Mouse (Mus musculus) lung, adult 2 months (tissue): Measurements from ENCODE around the gene Ssr2. TPM values are rescaled to one million over a fixed set of nuclear protein-coding genes. Genes with fewer than 3 reads are reported as not detected.
"Not testable (repeated sequence)": the region's sequence is repeated elsewhere in the genome, so short reads cannot be mapped to it uniquely, and the experiment has no call there.

ENCODE experiments used
- DNase-seq: peaks from one replicate; pipeline ENCODE4 v3.0.0; 2022
- H3K4me1 ChIP-seq: fragments of 200-500 bp; 2 replicates; pipeline ENCODE4 v1.6.1; 2011; ENCODE audit warnings: low read length; ENCODE audit not compliant: control insufficient read depth, insufficient read depth
- H3K4me3 ChIP-seq: fragments of 200-500 bp; replicated peaks from 2 replicates; pipeline ENCODE3; 2011; ENCODE audit warnings: low read depth, mild to moderate bottlenecking, control low read depth, low read length; ENCODE audit errors: extremely low read depth
- CTCF ChIP-seq: fragments of 200-500 bp; IDR thresholded peaks from 2 replicates; pipeline ENCODE4 v1.5.1; 2011; ENCODE audit warnings: mild to moderate bottlenecking, low read length, control low read depth; ENCODE audit not compliant: insufficient read depth
- POLR2A ChIP-seq: fragments of 200-500 bp; IDR thresholded peaks from 2 replicates; pipeline ENCODE4 v1.6.1; 2011; ENCODE audit warnings: low read depth, mild to moderate bottlenecking, control low read depth, low read length, borderline replicate concordance; ENCODE audit errors: extremely low read depth
- WGBS: fragments of 180-500 bp; shearing (Covaris S2); methylation state at CpG from one replicate; pipeline ENCODE4 v1.1.7; 2018; 5-methylcytosine and 5-hydroxymethylcytosine counted together
- polyA plus RNA-seq: library from polyadenylated mRNA; depleted of rRNA; stranded (reverse); fragments of >200 nt; gene quantifications from 2 replicates; pipeline ENCODE4 v1.2.3, GENCODE M21; 2012

Ssr2 gene
- polyA plus RNA-seq, 1 experiment = 188 TPM

DNA sequence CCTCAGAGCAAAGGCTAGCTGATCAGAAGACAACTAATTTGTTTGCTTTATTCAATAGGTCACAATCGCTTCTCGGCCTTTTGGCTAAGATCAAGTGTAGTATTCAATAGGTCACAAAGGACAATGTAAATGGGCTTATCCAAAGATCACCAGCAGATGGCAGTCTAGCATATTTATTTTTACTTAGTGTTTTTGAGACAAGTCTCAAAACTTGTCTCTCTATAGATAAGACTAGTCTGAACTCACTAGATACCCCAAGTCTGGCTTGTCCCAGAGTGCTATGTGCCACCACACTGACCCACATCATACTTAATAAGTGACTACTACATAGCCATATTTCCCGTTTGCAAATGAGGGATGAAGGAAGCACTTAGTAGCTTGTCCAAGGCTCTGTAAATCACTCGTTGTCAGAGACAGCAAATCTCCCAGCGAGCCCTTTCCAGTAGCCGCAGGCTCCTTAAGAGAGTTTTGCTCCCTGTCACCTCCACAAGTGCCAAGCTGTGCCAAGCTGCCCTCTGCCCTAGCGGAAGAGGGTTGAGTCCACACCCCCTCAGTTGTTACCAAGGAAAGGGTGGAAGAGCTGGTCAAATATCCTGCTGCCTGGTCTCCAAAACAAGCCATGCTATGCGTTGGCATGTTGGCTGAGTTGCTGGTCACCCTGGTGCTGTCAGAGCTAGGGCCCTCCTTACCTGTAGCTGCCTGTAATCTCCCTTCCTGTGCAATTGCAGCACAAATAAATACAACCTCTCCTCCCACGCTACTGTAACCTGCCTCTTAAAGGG is 16.5 kb downstream of the Ssr2 start:
- DNase-seq = peak; percentile 77
- peak overlapping the region; percentile 59 for H3K4me3 ChIP-seq
- TF ChIP-seq CTCF = peak; percentile 36; the same call in 1 of the 2 replicates
- TF ChIP-seq POLR2A = no peak; the same call in 1 of the 2 replicates
- H3K4me1 ChIP-seq = peaks cover 12% of the 10 kb centered on the region
- 3% methylated on average over 9 of the region's 9 CpGs for WGBS

DNA sequence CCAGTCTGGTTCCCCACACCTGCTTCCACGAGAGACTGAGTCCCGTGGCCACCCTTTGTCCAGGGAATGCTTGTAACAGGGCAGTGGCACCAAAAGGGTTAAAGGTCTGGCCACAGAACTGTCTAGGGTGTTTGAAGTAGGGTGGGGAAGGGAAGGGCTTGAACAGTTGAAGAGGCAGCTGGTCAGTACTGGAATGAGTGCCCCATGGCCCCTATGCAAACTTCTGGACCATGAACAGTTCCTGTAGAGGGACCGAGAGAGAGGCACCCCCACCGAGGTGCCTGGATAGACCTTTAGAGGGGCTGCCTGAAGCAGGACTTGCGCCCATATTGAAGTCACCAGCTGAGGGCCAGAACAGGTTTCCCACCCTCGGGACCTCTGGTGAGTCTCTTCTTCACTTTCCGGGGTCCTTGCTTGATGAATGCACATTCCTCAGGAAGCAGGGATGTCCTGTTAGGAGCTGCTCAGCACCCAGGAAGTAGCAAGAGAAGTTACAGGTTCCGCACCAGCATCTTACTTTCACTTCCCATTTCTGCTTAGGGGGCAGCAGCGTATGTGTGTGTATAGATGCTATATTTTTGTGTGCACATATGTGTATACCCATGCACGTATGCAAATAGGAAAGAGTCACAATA is 17.4 kb downstream of the Ssr2 start:
- peaks cover 12% of the 10 kb centered on the region for H3K4me1 ChIP-seq
- peak overlapping the region; percentile 51 for H3K4me3 ChIP-seq
- 34% methylated on average over 10 of the region's 10 CpGs for WGBS
- peak; percentile 64 for DNase-seq
- TF ChIP-seq CTCF (no peak), POLR2A (0 out of 2 replicates have a peak, but pooled peaks have one; percentile 1)

DNA sequence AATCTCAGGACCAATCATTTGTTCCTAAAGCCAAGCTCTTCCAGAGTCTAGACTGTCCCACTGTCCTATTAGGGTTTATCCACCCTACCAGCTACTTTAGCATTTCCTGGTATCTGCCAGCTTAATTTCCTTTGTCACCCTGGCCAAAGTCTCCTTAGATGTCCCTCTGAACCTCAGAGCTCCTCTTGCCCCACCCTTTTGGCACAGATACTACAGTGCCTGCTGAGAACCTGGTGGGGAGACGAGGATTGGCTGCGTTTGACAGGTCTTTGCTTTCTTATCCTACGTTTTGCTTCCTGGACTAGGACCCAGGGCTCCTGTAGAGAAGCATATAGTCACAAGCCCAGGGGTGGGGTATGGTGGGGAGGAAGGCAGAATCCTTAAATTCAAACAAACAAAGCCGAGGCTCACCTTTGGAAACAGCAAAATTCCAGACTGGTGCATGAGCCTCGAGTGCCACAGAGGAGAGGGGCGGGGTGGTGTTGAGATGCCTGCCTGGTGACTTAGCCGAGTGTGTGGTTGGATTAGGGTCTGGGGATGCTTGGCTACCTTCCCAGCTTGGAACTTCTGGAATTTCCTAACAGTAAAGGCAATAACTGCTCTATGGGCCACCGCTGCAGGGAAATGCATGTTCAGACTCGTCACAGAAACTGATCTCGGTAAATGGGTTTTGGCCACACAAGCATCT is 18.4 kb downstream of the Ssr2 start:
- 34% methylated on average over 10 of the region's 10 CpGs for WGBS

DNA sequence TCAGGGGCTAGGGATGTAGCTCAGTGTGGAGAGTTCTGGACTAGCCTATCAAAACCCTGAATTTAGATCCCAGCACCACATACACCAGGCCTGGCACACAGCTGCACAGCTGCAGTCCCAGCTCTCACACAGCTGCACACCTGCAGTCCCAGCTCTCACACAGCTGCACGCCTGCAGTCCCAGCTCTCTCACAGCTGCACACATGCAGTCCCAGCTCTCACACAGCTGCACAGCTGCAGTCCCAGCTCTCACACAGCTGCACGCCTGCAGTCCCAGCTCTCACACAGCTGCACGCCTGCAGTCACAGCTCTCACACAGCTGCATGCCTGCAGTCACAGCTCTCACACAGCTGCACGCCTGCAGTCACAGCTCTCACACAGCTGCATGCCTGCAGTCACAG is 20.9 kb downstream of the Ssr2 start:
- DNase-seq, H3K4me3 ChIP-seq, H3K4me1 ChIP-seq: not testable (repeated sequence)
- WGBS = 87% methylated on average over 4 of the region's 4 CpGs

More for the DNA sequence above, 18.4 kb downstream of the Ssr2 start:
- TF ChIP-seq POLR2A (no peak), CTCF (no peak)
- peaks cover 12% of the 10 kb centered on the region for H3K4me1 ChIP-seq
- peak overlapping the region; percentile 46 for H3K4me3 ChIP-seq
- DNase-seq = peak; percentile 71

DNA sequence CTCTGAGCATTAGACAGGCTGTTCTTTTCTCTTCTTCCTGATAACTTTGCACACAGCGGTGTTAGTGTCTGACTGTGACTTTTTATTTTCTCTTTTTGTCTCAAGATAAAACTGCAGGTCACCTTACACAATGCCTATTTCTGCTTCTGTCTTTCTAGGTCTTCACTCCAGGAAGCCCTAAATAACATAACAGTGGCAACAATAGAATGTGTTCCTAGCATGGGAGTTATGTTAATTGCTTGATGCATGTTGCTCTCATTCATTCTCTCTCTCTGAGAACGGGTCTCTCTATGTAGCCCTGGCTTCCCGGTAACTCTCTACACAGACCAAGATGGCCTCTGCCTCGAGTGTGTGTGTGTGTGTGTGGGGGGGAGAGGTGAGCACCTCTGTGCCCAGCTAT is 26.8 kb downstream of the Ssr2 start:
- 61% methylated on average over 4 of the region's 4 CpGs for WGBS
- Histone ChIP-seq H3K4me3 (no peak overlapping the region), H3K4me1 (peaks cover 3% of the 10 kb centered on the region; the same call in 1 of the 2 replicates)
- TF ChIP-seq CTCF (no peak), POLR2A (no peak)
- DNase-seq = no peak

DNA sequence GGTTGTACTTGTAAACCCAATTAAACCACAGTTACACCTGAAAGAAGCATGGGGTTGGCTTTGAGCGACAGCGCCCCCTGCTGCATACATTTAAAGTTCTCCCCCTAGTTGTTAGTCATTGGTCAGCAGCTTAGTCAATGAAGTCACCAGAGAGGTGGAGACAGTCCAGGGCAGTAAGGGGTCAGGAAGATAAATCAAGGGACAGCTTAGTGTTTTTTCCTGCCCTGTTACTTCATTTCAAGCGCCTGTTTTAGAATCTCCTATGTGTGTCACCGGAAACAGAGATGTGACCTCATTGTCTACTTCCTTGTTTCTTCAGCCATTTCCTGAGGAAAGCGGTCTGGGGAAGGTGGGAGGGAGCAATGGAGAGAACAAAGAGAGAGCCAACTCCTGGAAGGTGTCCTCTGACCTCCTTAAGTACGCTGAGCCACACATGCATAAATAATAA is 28.1 kb downstream of the Ssr2 start:
- WGBS = 8% methylated on average over 6 of the region's 6 CpGs
- peak; percentile 80 for DNase-seq
- H3K4me1 ChIP-seq = peaks cover 3% of the 10 kb centered on the region; the same call in 1 of the 2 replicates
- TF ChIP-seq POLR2A (no peak), CTCF (peak; percentile 81)
- H3K4me3 ChIP-seq = no peak overlapping the region

DNA sequence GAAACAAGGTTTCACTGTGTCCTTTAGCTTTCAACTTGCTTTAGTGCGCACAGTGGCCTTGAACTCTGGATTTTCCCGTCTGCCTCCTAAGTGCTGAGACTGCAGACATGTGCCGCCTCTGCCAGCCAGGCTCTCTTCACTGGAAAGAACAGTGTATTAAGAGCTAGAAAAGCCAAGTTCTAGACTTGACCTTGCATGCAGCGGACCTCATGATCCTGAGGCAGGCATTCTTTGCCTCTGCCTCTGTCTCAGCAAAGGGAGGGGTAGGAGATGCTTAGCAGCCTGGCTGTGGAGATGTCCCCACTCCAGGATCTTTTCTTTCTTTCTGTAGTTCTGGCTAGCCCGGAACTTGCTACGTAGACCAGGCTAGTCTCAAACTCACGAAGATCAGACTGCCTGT is 29.2 kb downstream of the Ssr2 start:
- TF ChIP-seq POLR2A = no peak
- TF ChIP-seq CTCF = no peak
- no peak for DNase-seq
- H3K4me1 ChIP-seq = peaks cover 3% of the 10 kb centered on the region; the same call in 1 of the 2 replicates
- WGBS = 91% methylated on average over 7 of the region's 7 CpGs
- H3K4me3 ChIP-seq = no peak overlapping the region

DNA sequence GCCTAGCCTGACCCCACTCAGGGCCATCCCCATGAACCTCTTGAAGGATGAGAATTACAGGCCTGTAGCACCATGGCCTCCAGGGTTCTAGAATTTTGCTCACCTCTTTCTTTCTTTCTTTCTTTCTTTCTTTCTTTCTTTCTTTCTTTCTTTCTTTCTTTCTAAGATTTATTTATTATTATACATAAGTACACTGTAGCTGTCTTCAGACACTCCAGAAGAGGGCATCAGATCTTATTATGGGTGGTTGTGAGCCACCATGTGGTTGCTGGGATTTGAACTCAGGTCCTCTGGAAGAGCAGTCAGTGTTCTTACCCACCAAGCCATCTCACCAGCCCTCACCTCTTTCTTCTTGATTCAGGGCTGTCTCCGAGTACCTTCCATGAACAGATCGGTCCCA is 30.0 kb downstream of the Ssr2 start, which contains the start of gene Arhgef2:
Gene Arhgef2 (plus strand): TSS at position 301 of the 400 bp plus-strand sequence.
- WGBS = 90% methylated on average over 2 of the region's 2 CpGs
- not testable (repeated sequence) for H3K4me3 ChIP-seq, H3K4me1 ChIP-seq, DNase-seq

DNA sequence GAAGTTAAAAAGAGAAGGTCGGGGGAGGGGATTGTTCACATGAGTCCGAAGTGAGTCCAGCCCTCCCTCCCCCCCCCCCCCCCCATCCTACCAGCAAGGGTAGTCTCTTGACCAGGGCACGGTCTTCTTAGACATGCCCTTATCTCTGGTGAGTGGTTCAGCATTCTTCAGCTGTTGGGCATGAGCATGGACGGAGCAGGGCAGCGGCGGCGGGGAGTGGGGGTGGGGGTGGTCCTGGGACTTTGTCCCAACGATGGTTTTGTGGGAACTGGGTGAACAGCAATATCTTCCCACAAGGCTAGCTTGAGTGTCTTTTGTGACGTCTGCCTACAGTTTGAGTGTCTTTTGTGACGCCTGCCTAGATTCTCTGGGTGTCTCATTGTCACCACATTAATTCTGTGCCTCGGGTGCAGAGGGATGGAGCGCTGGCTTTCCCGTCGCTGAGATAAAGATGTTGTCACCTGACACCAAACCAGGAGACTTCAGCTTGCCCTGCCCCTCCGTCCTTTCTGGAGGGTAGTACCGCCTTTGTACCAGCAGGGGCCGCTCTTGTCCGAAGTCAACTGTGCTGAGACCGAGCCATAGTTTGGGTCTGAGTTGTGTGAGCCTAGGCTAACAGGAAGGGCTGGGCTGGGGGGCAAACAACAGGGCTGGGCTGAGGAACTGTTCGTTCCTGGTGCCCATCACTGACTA is 31.5 kb downstream of the Ssr2 start:
- DNase-seq = peak; percentile 86
- Histone ChIP-seq H3K4me3 (peak overlapping the region; percentile 34), H3K4me1 (peaks cover 3% of the 10 kb centered on the region; the same call in 1 of the 2 replicates)
- WGBS = under 1% methylated on average over 20 of the region's 20 CpGs
- TF ChIP-seq POLR2A (no peak; the same call in 1 of the 2 replicates), CTCF (peak; percentile 92)
